Mouse (Mus musculus) common myeloid progenitor, adult 5-6 weeks (primary cell): ENCODE data around the gene Grin2d. TPM values are rescaled to one million over a fixed set of nuclear protein-coding genes. Genes with fewer than 3 reads are reported as not detected.

Experiments
- ATAC-seq: replicated peaks from 2 replicates; pipeline ENCODE4 v1.8.0; 2016; ENCODE audit warnings: low read depth, mild to moderate bottlenecking, moderate TSS enrichment, inconsistent platforms; ENCODE audit not compliant: poor library complexity, severe bottlenecking
- total RNA-seq: library from RNA; stranded (forward); fragments of 200-1000, 187-1606 nt; gene quantifications from 2 replicates; pipeline ENCODE4 v1.2.3, GENCODE M21; 2017

The Grin2d gene
- total RNA-seq, 1 experiment from 2014 or later, result 0.23 TPM

DNA sequence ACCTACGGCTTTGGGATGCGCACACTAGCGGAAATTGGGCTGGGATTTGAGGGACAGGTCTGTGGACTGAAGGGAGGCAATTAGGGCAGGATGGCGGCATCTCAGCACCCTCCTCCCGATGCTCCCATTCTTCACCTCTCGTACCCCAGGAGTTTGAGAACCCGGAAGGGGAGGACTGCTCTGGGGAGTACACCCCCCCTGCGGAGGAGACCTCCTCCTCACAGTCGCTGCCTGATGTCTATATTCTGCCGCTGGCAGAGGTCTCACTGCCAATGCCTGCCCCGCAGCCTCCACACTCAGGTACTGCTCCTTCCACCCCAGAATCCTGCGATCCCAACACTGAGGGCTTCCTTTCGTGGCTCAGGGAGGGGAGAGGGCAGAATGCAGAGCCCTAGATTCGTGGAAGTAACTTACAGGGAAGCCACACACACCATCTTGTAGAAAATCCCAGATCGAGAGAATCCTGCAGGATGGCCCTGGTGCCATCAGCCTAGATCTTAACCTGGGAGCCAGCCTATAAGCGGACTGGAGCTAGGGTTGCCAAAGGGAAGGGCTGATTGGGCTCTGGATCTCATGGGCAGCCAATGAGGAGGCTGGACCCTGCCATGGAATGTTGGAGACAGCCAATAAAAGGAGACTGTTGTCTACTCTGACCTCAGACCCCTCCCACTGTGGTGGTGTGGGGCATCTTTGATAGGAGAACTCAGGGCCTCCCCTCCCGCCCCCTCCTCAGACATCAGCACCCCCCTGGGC, 91.3 kb downstream of the Grin2d start:
- ATAC-seq, result no peak

DNA sequence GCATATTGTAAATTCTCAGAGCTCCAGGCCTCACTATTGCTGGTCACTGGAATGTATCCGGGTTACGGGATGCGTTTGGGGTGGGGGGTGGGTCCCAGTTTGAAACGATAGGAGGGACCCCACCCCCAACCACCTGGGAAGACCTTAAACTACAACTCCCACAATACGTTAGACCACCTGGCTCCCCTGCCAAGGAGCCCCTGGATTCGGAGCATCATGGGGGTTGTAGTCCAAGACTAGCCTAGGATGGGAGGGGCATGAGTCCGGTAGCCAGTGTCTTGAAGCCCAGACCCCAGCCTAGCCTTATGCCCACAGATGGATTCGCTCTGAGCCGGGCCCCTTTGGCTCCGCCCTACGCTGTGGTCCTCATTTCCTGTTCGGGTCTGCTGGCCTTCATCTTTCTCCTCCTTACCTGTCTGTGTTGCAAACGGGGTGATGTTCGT, 92.0 kb downstream of the Grin2d start:
- ATAC-seq, result no peak

DNA sequence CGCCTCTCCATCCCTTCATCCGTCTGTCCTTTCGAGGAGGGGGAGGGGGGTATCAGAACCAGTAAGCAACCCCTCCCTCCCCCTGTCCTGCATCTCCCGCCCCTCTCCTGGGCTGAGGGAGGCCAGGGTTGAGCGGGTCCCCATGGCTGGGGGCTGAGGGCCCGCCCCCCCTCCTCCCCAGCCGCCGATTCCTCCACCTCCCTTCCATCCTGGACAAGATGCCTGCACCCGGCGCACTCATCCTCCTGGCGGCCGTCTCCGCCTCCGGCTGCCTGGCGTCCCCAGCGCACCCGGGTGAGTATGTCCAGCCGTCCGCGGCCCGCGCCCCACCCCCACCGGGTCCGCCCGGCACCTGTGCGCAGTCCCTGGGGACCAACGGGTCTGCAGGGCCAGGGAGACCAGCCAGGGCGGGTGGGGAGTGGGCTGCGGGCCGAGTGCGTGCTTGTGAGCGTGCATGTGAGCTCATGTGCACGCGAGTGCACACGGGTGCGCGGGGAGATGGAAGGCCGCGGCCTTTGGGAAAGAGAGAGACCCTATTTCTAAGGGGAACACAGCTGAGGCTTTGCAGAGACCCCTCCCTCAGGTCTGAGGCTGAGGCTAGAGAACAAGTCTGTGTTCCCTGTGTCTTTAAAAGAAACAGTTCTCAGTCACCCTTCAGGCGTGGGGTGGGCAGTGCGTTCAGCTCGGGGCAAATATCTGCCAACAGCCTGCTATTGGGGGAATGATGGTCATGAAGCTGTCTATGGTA, 92.6 kb downstream of the Grin2d start:
- no peak for ATAC-seq

DNA sequence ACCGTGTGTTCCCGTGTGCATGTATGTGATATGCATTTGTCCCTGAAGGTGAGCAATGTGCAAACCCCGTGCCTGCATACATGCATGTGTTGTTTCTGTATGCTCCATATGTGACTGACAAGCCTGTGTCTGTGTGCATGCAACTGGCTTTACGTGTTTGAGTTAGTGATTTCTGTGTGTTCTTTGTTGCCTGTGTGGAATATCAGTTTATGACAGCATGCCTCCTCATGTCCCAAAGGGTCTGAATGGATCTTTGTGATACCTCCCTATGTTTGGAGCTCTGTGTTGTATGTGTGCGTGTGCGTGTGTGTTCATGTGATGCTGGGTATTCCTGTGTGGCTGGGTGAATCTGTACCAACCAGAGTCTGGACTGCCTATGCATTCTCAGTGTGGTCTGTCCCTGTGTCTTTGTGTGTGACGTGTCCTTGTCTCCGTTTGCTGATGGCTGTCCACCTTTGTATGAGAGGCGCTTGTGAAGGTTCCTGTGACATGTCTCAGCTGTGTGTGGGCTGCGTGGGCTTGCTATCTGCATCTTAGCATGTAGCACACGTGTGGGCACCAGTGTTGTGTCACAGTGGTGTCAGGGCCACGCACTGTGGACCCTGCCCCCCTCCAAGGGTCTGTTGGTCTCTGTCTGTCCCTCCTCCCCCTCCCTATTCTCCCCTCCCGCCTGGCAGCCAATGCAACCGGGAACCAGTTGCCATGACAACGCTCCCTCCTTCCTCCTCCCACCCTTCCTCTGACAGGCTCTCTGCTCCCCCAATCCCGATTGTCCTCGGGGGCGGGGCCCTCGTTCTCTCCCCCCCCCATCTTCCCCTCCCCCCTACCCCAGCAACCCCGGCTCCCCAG, 93.4 kb downstream of the Grin2d start, which contains the start of gene Sult2b1:
TSS of gene Sult2b1 (minus strand) at position 146 of the 849 bp plus-strand sequence.
- ATAC-seq, result no peak

DNA sequence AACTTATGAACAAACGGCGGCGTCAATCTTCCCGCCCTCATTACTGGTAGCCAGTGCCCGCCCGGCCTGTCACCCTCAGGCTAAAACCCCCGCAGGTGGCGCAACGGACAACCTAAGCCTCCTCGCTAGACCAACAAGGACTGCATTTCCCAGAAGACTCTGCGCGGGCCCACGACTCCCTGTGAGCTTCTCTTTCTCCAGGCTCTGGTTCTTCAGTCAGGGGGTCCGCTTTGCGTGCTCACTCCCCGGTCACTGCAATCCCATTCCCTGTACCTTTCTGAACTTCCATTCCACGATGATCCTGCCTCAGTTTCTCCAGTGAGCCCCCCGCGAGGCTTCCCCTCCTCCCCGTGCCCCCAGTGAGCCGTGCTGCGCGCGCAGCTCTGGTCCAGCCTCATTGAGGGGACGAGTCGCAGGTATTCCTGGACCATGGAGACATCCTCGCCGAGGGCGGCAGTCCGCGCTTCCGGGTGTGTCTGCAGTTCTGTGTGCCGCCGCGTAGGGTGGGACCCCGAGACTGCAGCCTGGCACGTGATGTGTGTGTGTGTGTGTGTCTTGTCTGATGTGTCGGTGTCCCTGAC, 94.6 kb downstream of the Grin2d start, which contains the start of gene Lmtk3:
TSS of gene Lmtk3 (plus strand) at position 228 of the 581 bp plus-strand sequence.
- peak; percentile 53 for ATAC-seq

DNA sequence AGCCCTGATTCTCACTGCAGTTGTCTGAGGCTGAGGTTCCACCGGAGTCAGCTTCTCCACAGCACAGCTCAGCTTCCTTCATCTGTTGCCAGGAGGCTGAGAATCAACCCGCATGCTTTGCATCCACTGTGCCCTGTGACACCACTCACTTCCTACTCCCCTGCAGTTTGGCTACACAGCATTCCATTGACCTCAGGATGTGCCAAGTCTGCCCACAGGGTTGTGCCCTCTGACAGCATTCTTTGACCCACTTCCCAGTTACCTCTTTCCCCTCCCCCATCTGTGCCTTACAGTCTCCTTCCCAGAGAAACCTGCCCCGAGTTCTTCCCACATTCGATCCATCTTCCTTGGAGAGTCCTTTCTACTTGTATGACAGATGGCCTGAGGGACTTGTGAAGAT, 95.9 kb downstream of the Grin2d start:
- no peak for ATAC-seq

Other genes starting within 250 kb of the Grin2d start
- under 0.01 TPM in 1 of 2 replicates, not detected in the other for gene Mamstr, start 238.4 kb downstream of the Grin2d start, total RNA-seq
- gene Fut2, start 212.0 kb downstream of the Grin2d start, total RNA-seq, result not detected in 2 replicates
- gene Ntn5, start 194.4 kb downstream of the Grin2d start, total RNA-seq, result not detected in 2 replicates
- not detected in 2 replicates for gene Sec1, start 184.0 kb downstream of the Grin2d start, total RNA-seq
- not detected in 2 replicates for gene Car11, start 178.5 kb downstream of the Grin2d start, total RNA-seq
- 7.7 and 12.1 TPM in 2 replicates for gene Dbp, start 173.3 kb downstream of the Grin2d start, total RNA-seq
- gene Rpl18, start 162.9 kb downstream of the Grin2d start, total RNA-seq, result 1,786 and 1,933 TPM in 2 replicates
- gene Sphk2, start 160.4 kb downstream of the Grin2d start, total RNA-seq, result 8.2 and 9.5 TPM in 2 replicates
- gene Fam83e, start 157.2 kb downstream of the Grin2d start, total RNA-seq, result 0.82 and 0.87 TPM in 2 replicates
- not detected in 2 replicates for gene Spaca4, start 152.6 kb downstream of the Grin2d start, total RNA-seq
- not detected in 2 replicates for gene Lmtk3, start 94.6 kb downstream of the Grin2d start, total RNA-seq
- 0.37 TPM in 1 of 2 replicates, not detected in the other for gene Sult2b1, start 93.7 kb downstream of the Grin2d start, total RNA-seq
- gene Cyth2, start 63.8 kb downstream of the Grin2d start, total RNA-seq, result 29.2 and 43.8 TPM in 2 replicates
- not detected in 2 replicates for gene Kcnj14, start 53.6 kb downstream of the Grin2d start, total RNA-seq
- 26.9 and 27.6 TPM in 2 replicates for gene Grwd1, start 47.4 kb downstream of the Grin2d start, total RNA-seq
- gene Kdelr1, start 5.6 kb downstream of the Grin2d start, total RNA-seq, result 51.8 and 75.5 TPM in 2 replicates
- 3.2 TPM in 1 of 2 replicates, not detected in the other for gene Syngr4, start 18.3 kb upstream of the Grin2d start, total RNA-seq
- 8.1 and 9.1 TPM in 2 replicates for gene Tmem143, start 18.6 kb upstream of the Grin2d start, total RNA-seq
- gene Emp3, start 43.0 kb upstream of the Grin2d start, total RNA-seq, result 200 and 205 TPM in 2 replicates
- gene Ccdc114, start 45.7 kb upstream of the Grin2d start, total RNA-seq, result 3.2 and 5.4 TPM in 2 replicates
- gene Abcc6, start 151.9 kb upstream of the Grin2d start, total RNA-seq, result not detected in 2 replicates
- gene Nomo1, start 155.3 kb upstream of the Grin2d start, total RNA-seq, result 53.2 and 72.1 TPM in 2 replicates
- not detected in 2 replicates for gene Kcnj11, start 222.4 kb upstream of the Grin2d start, total RNA-seq